Mouse (Mus musculus) CH12.LX (cell line): Measurements from ENCODE around the gene Aldoart2.

ENCODE experiments used
- CTCF ChIP-seq, 2 experiments: IDR thresholded peaks in 1 of 2; conservative IDR thresholded peaks in 1 of 2; 2 replicates each; pipeline ENCODE4 v1.5.1; 2011 to 2012; ENCODE audit warnings: low read depth in 2 of 2, low read length in 2 of 2, improper control_type of control experiment in 1 of 2, inconsistent platforms in 1 of 2, mild to moderate bottlenecking in 1 of 2, moderate library complexity in 1 of 2
- ETS1 ChIP-seq: conservative IDR thresholded peaks from 2 replicates; pipeline ENCODE4 v1.6.1; 2012; ENCODE audit warnings: low read depth, mild to moderate bottlenecking, inconsistent platforms, low read length, improper control_type of control experiment, moderate library complexity

- TF ChIP-seq ETS1 (no peak), CTCF (conservative IDR thresholded peaks at IDR 0.05 in 1 of 2, IDR thresholded peaks at IDR 0.05 in 1 of 2; ENCODE audit: low read depth in 2 of 2, low read length in 2 of 2) (no peak)
Measured at GRCm38 (mm10) chr12:55598887-55599561, 34.0 kb downstream of the Aldoart2 start, which contains the start of gene Insm2.
